Mouse (Mus musculus): Measurements from ENCODE around the gene Zfp599.

The Zfp599 gene

DNA sequence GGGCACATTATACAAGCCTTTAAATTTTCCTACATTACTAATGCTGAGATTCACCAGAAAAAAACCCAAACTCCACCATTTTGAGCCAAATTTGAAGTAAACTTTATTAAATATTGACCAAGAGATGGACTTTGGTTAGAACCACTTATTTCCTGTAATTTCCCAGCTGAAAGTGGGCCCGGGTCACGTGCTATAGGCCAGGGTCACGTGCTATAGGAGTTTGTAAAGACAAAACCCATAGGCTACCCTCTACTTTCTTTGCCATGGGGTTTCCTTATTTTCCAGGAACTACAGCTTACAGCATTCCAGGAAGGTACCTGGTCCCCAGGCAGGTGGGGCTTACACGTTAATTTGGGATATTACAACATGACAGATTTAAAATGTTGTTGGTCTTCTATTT, 35.6 kb downstream of the Zfp599 start:
- no peak for DNase-seq (ENCODE audit: low read depth, low spot score)

DNA sequence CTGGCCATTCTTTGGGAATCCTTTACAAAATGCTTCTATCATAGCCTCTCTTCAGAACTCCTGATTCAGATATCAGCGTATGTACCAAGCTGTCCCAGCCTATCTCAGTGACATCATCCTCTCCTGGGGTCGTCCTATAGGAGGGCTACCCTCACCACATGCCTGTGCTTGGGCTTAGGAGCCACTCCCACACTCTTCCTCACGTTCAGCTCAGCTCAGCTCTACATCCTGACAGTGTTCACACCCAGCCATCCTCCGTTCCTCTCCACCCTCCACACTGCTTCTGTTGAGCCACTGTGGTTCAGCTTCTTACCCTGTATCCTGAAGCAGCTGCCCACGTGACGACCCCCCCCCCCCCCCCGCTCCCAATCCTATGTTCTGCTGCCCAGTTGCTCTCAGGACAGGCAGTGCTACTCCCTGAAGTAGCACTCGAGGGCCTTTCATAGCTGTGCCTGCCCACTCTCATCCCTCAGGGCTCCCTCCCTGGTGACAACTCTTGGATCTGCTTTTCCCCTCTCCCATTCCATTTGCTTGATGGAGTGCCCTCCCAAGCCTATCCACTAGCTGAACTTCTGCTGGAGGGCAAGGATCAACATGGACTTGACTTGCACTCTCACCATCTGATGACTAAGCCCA, 41.7 kb downstream of the Zfp599 start:
- DNase-seq (ENCODE audit: low read depth, low spot score) = no peak

GRCm38 (mm10) chr9:22216705-22217104, 43.0 kb downstream of the Zfp599 start:
- no peak for DNase-seq (ENCODE audit: low read depth, low spot score)

DNA sequence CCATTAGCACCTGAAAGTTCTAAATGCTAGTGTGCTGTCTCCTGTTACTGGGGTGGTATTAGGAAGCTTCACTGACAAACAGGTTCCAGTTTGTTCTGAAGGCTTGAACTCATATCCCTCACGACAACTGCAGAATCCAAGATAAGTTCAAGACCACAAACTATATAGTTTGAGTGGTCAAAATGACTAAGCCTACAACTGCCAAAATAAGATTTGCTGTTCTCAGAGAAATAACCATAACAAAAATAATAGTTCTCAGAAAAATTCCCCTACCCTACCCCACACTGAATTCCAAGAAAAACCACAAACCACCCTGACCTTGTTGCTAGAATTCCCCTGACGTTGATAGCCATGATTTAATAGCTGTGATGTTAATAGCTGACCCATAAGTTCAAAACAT, 45.1 kb downstream of the Zfp599 start:
- no peak for DNase-seq (ENCODE audit: low read depth, low spot score)

DNA sequence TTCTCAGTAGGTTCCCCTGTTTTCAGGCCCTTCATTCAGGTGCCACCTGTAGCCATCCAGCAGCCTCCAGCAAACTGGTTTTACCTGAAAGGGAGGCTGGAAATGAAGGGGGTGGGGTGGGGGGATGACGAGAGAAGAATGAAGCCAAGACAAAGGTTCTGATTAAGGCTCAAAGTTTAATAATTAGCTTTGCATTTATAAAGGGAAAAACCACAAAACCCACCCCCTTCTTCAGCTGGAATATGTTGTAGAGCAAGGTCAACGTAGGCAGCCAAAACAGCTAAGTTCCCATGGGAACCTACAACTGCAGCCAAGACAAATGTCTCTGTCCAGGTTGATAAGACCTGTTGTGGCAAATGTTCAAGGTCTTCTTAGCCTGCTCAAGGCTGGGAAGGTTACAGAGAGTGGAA, 45.9 kb downstream of the Zfp599 start:
- no peak for DNase-seq (ENCODE audit: low read depth, low spot score)
